Mouse (Mus musculus) liver, postnatal 0 days (tissue): ENCODE data around the gene Nav3.

Experiments used
- CTCF ChIP-seq: sonication (generic); IDR thresholded peaks from 2 replicates; pipeline ENCODE4 v1.5.1; 2016; ENCODE audit warnings: antibody characterized with exemption, low read depth
- EP300 ChIP-seq: IDR thresholded peaks from 2 replicates; pipeline ENCODE4 v1.6.1; 2016; ENCODE audit warnings: antibody characterized with exemption, low read depth, mild to moderate bottlenecking

DNA sequence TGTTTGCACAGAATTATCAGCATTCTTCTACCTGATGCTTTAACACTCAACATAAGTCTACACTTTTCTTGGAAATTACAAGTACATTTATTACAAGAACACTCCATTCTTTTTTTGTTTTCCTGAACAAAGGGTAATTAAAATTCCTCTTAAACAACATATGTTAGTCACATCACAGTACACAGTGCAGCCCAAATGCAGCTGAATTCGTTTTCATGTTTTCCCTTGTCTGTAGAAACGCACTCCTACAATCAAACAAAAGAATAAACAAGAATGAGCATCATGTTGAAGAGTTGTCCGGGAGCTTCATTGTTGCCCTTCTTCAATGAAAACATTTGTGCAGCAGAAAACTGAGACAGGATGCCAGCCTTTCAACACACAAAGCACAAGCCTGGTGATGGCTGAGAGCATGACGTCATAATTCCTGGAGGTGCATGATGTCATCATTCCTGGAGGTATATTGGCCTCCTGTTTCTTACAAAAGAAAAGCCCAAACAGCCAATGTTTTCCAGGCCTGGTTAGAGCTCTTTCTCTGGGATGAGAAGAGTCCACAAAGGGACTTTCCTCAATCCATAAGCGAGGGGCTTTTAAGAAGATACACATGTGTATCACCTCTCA, 367.5 kb downstream of the Nav3 start:
- TF ChIP-seq CTCF (no peak), EP300 (no peak)
